Mouse (Mus musculus) hindbrain, embryonic 11.5 days (tissue): ENCODE measurements around the gene P2ry1. TPM values are rescaled to one million over a fixed set of nuclear protein-coding genes. Genes with fewer than 3 reads are reported as not detected.

Experiments used
- ATAC-seq: fragments of 200-750 bp; cut with Nextera tagmentation; 2 replicates; pipeline ENCODE4 v1.8.0; 2017; ENCODE audit warnings: mild to moderate bottlenecking, moderate TSS enrichment, moderate library complexity; ENCODE audit not compliant: low FRiP score
- DNase-seq: peaks from one replicate; pipeline ENCODE4 v3.0.0-alpha.2; 2015; ENCODE audit warnings: low spot score
- H3K27ac ChIP-seq: fragments of 300-500 bp; sonication (generic); 2 replicates; pipeline ENCODE4 v1.5.1; 2014; ENCODE audit warnings: mild to moderate bottlenecking, low read depth, low read length
- H3K27me3 ChIP-seq: fragments of 300-500 bp; sonication (generic); 2 replicates; pipeline ENCODE4 v1.6.1; 2014; ENCODE audit warnings: mild to moderate bottlenecking, low read length, moderate library complexity, mixed read lengths; ENCODE audit not compliant: control insufficient read depth, insufficient read depth
- H3K36me3 ChIP-seq: fragments of 300-500 bp; sonication (generic); 2 replicates; pipeline ENCODE4 v1.6.1; 2014; ENCODE audit warnings: mild to moderate bottlenecking, low read length, moderate library complexity, mixed read lengths; ENCODE audit not compliant: control insufficient read depth, insufficient read depth
- H3K4me1 ChIP-seq: fragments of 300-500 bp; sonication (generic); replicated peaks from 2 replicates; pipeline ENCODE4 v1.6.1; 2014; ENCODE audit warnings: low read length, mixed read lengths; ENCODE audit not compliant: control insufficient read depth, insufficient read depth
- H3K4me2 ChIP-seq: fragments of 300-500 bp; sonication (generic); replicated peaks from 2 replicates; pipeline ENCODE4 v1.6.1; 2014; ENCODE audit warnings: mild to moderate bottlenecking, low read depth, low read length
- H3K4me3 ChIP-seq: fragments of 300-500 bp; sonication (generic); 2 replicates; pipeline ENCODE4 v1.5.1; 2014; ENCODE audit warnings: low read depth, low read length
- H3K9ac ChIP-seq: fragments of 300-500 bp; sonication (generic); 2 replicates; pipeline ENCODE4 v1.6.1; 2014; ENCODE audit warnings: low read depth, low read length
- H3K9me3 ChIP-seq: fragments of 300-500 bp; sonication (generic); 2 replicates; pipeline ENCODE4 v1.6.1; 2016; ENCODE audit warnings: low read length; ENCODE audit not compliant: control insufficient read depth
- WGBS: fragments of 180-500 bp; shearing (Covaris S2); extraction: QIAGEN DNeasy Blood & Tissue Kit; methylation state at CpG from one replicate; pipeline ENCODE4 v1.1.7; 2014; 5-methylcytosine and 5-hydroxymethylcytosine counted together
- polyA plus RNA-seq: library from polyadenylated mRNA; unstranded; fragments of >200 nt; fragmentation: Nextera tagmentation; extraction: Ambion mirVana; gene quantifications from 2 replicates; pipeline ENCODE4 v1.2.1, GENCODE M21; 2014

P2ry1 gene
- polyA plus RNA-seq, 1 experiment from 2014 or later: 4.3 TPM

- Histone ChIP-seq H3K9ac (no peak overlapping the region), H3K27me3 (peaks cover 7% of the 10 kb centered on the region; the same call in 1 of the 2 replicates), H3K27ac (no peak overlapping the region), H3K4me1 (no peaks in the 10 kb centered on the region), H3K4me2 (no peak overlapping the region), H3K4me3 (no peak overlapping the region), H3K36me3 (no peaks in the 10 kb centered on the region), H3K9me3 (no peaks in the 10 kb centered on the region)
- WGBS: 68% methylated on average over 4 of the region's 4 CpGs
- DNase-seq (no peak), ATAC-seq (no peak)
These were observed 1.8 kb upstream of the P2ry1 start for GRCm38 (mm10) chr3:61000747-61001146.

GRCm38 (mm10) chr3:61001852-61002586 is 576 bp upstream of the P2ry1 start:
- Histone ChIP-seq H3K4me3 (peak overlapping the region; percentile 68), H3K36me3 (no peaks in the 10 kb centered on the region), H3K4me1 (no peaks in the 10 kb centered on the region), H3K4me2 (peak overlapping the region; percentile 95), H3K27ac (no peak overlapping the region), H3K27me3 (peaks cover 7% of the 10 kb centered on the region; the same call in 1 of the 2 replicates), H3K9ac (peak overlapping the region; percentile 61), H3K9me3 (no peaks in the 10 kb centered on the region)
- peak; percentile 4 for DNase-seq
- peak; percentile 65 for ATAC-seq
- WGBS: 4% methylated on average over 20 of the region's 20 CpGs

GRCm38 (mm10) chr3:61004611-61005010 is 2.0 kb downstream of the P2ry1 start:
- WGBS: 90% methylated on average over 1 of the region's 1 CpGs
- ATAC-seq: no peak

GRCm38 (mm10) chr3:61011660-61012059 is 9.1 kb downstream of the P2ry1 start:
- Histone ChIP-seq H3K4me2 (no peak overlapping the region), H3K4me1 (no peaks in the 10 kb centered on the region), H3K36me3 (no peaks in the 10 kb centered on the region), H3K27me3 (no peaks in the 10 kb centered on the region), H3K4me3 (no peak overlapping the region), H3K27ac (no peak overlapping the region), H3K9me3 (no peaks in the 10 kb centered on the region), H3K9ac (no peak overlapping the region)
- WGBS: 40% methylated on average over 5 of the region's 5 CpGs
- ATAC-seq (peak; percentile 27; the same call in 1 of the 2 replicates), DNase-seq (peak; percentile 5)

More at GRCm38 (mm10) chr3:61004611-61005010, 2.0 kb downstream of the P2ry1 start:
- Histone ChIP-seq H3K27ac (no peak overlapping the region), H3K4me1 (no peaks in the 10 kb centered on the region), H3K36me3 (no peaks in the 10 kb centered on the region), H3K4me3 (no peak overlapping the region), H3K27me3 (peaks cover 7% of the 10 kb centered on the region; the same call in 1 of the 2 replicates), H3K9ac (no peak overlapping the region), H3K9me3 (no peaks in the 10 kb centered on the region), H3K4me2 (no peak overlapping the region)
- DNase-seq: no peak

GRCm38 (mm10) chr3:61012550-61012949 is 10.0 kb downstream of the P2ry1 start:
- no peak for ATAC-seq
- Histone ChIP-seq H3K4me2 (no peak overlapping the region), H3K27ac (no peak overlapping the region), H3K9me3 (no peaks in the 10 kb centered on the region), H3K4me1 (no peaks in the 10 kb centered on the region), H3K27me3 (no peaks in the 10 kb centered on the region), H3K36me3 (no peaks in the 10 kb centered on the region), H3K4me3 (no peak overlapping the region), H3K9ac (no peak overlapping the region)
- DNase-seq: no peak

- Histone ChIP-seq H3K9ac (no peak overlapping the region), H3K4me3 (no peak overlapping the region), H3K27me3 (no peaks in the 10 kb centered on the region), H3K36me3 (no peaks in the 10 kb centered on the region), H3K4me1 (no peaks in the 10 kb centered on the region), H3K4me2 (no peak overlapping the region), H3K27ac (no peak overlapping the region), H3K9me3 (no peaks in the 10 kb centered on the region)
- DNase-seq: no peak
- WGBS: 91% methylated on average over 2 of the region's 2 CpGs
- ATAC-seq: no peak
These were observed 14.1 kb downstream of the P2ry1 start for GRCm38 (mm10) chr3:61016733-61017132.

GRCm38 (mm10) chr3:61032100-61032499 is 29.5 kb downstream of the P2ry1 start:
- no peaks in the 10 kb centered on the region for H3K9me3 ChIP-seq
- no peak for DNase-seq
- no peak for ATAC-seq
- H3K27me3 ChIP-seq: no peaks in the 10 kb centered on the region
- no peak overlapping the region for H3K27ac ChIP-seq
- no peaks in the 10 kb centered on the region for H3K4me1 ChIP-seq
- no peaks in the 10 kb centered on the region for H3K36me3 ChIP-seq
- WGBS: 77% methylated on average over 4 of the region's 4 CpGs
- no peak overlapping the region for H3K4me3 ChIP-seq
- no peak overlapping the region for H3K4me2 ChIP-seq
- H3K9ac ChIP-seq: no peak overlapping the region

- no peaks in the 10 kb centered on the region for H3K27me3 ChIP-seq
- H3K9ac ChIP-seq: no peak overlapping the region
- no peak overlapping the region for H3K4me3 ChIP-seq
- no peaks in the 10 kb centered on the region for H3K4me1 ChIP-seq
- WGBS: 90% methylated on average over 5 of the region's 5 CpGs
- no peak overlapping the region for H3K4me2 ChIP-seq
- H3K27ac ChIP-seq: no peak overlapping the region
- H3K36me3 ChIP-seq: no peaks in the 10 kb centered on the region
- no peak for ATAC-seq
- H3K9me3 ChIP-seq: no peaks in the 10 kb centered on the region
- no peak for DNase-seq
These were observed 33.0 kb downstream of the P2ry1 start for GRCm38 (mm10) chr3:61035633-61036032.

GRCm38 (mm10) chr3:61039916-61040315 is 37.3 kb downstream of the P2ry1 start:
- no peaks in the 10 kb centered on the region for H3K4me1 ChIP-seq
- no peak for ATAC-seq
- H3K27ac ChIP-seq: no peak overlapping the region
- no peaks in the 10 kb centered on the region for H3K36me3 ChIP-seq
- no peaks in the 10 kb centered on the region for H3K27me3 ChIP-seq
- no peak overlapping the region for H3K4me2 ChIP-seq
- WGBS: 66% methylated on average over 5 of the region's 5 CpGs
- H3K9me3 ChIP-seq: no peaks in the 10 kb centered on the region
- DNase-seq: no peak
- no peak overlapping the region for H3K4me3 ChIP-seq
- H3K9ac ChIP-seq: no peak overlapping the region
